17 mouse cellular contexts compared by ENCODE assay signal in genomic region chr6:129175612-129176011, GRCm38 (mm10). TPM values are rescaled to one million over a fixed set of nuclear protein-coding genes. Genes with fewer than 3 reads are reported as not detected.
"Had no signal": no experiment of that assay in that cellular context is flagged by ENCODE, and none has a peak within 500 bp of the region (broad histone marks: within the 10 kb centered on the region; RNA-seq: fewer than 3 reads in every experiment).

No protein-coding gene starts in this region.

- H3K27me3 ChIP-seq: limb, embryonic 15.5 days; neural tube, embryonic 15.5 days had no signal

- H3K36me3 ChIP-seq: limb, embryonic 15.5 days; midbrain, embryonic 10.5 days; neural tube, embryonic 15.5 days had no signal

- H3K4me2 ChIP-seq: limb, embryonic 15.5 days; lung, embryonic 14.5 days; neural tube, embryonic 15.5 days had no signal

- H3K27ac ChIP-seq: kidney, postnatal 0 days; left cerebral cortex, adult 2 months; limb, embryonic 15.5 days; midbrain, embryonic 10.5 days; neural tube, embryonic 15.5 days had no signal

- H3K4me3 ChIP-seq: left cerebral cortex, adult 2 months; limb, embryonic 15.5 days; midbrain, embryonic 10.5 days; myocyte; neural tube, embryonic 15.5 days had no signal

- H3K4me1 ChIP-seq: limb, embryonic 15.5 days had no signal

- DNase-seq: lung, postnatal 10 days; lung, postnatal 4 days; midbrain, embryonic 14.5 days; right cerebral cortex, adult 18-20 months; right cerebral cortex, postnatal 25 days; thymus, postnatal 36 days had no signal

- ATAC-seq: hindbrain, embryonic 16.5 days; inflammation-experienced regulatory T-cells, adult 6 months had no signal

- H3K9ac ChIP-seq: limb, embryonic 15.5 days; lung, embryonic 14.5 days; neural tube, embryonic 15.5 days had no signal

- H3K9me3 ChIP-seq: limb, embryonic 15.5 days; midbrain, embryonic 10.5 days; neural tube, embryonic 15.5 days had no signal

RNA-seq across cellular contexts. Expression of gene Clec2d, which starts 4.8 kb away (rescaled TPM):
- polyA plus RNA-seq: limb, embryonic 11.5 days; midbrain, embryonic 10.5 days; neural tube, embryonic 11.5 days had no signal
